Mouse (Mus musculus): ENCODE results near the gene Acvr2a.

GRCm38 (mm10) chr2:48915832-48916231, 101.9 kb downstream of the Acvr2a start:
- TF ChIP-seq CTCF (conservative IDR thresholded peaks at IDR 0.05; ENCODE audit: insufficient read depth, insufficient read length, low read depth, low read length) (no peak), POLR2A (IDR thresholded peaks at IDR 0.05; ENCODE audit: low read depth, low read length) (no peak)

Measured in kidney, adult 2 months (tissue).